Mouse (Mus musculus) bone marrow, adult 2 months (tissue): ENCODE measurements around the gene Lmf2. TPM values are rescaled to one million over a fixed set of nuclear protein-coding genes. Genes with fewer than 3 reads are reported as not detected.

ENCODE experiments used
- H3K27ac ChIP-seq: fragments of 200-500 bp; 2 replicates; pipeline ENCODE4 v1.5.1; 2012; ENCODE audit warnings: low read depth, mild to moderate bottlenecking, control low read depth, inconsistent platforms, low read length; ENCODE audit not compliant: control insufficient read depth, poor library complexity, insufficient read depth
- H3K4me1 ChIP-seq: fragments of 200-500 bp; 2 replicates; pipeline ENCODE4 v1.6.1; 2011; ENCODE audit warnings: low read length; ENCODE audit not compliant: control insufficient read depth, insufficient read depth
- H3K4me3 ChIP-seq: fragments of 200-500 bp; replicated peaks from 2 replicates; pipeline ENCODE3; 2011; ENCODE audit warnings: mild to moderate bottlenecking, low read depth, low read length, control low read depth; ENCODE audit not compliant: control insufficient read depth
- CTCF ChIP-seq: fragments of 200-500 bp; IDR thresholded peaks from 2 replicates; pipeline ENCODE4 v1.5.1; 2011; ENCODE audit warnings: low read length, control low read depth; ENCODE audit not compliant: control insufficient read depth, insufficient read depth
- POLR2A ChIP-seq: fragments of 200-500 bp; IDR thresholded peaks from 2 replicates; pipeline ENCODE4 v1.6.1; 2011; ENCODE audit warnings: low read depth, mild to moderate bottlenecking, control low read depth, low read length, borderline replicate concordance; ENCODE audit not compliant: control insufficient read depth
- WGBS: fragments of 180-500 bp; shearing (Covaris S2); methylation state at CpG from one replicate; pipeline ENCODE4 v1.1.7; 2018; 5-methylcytosine and 5-hydroxymethylcytosine counted together
- polyA plus RNA-seq: library from polyadenylated mRNA; stranded (reverse); fragments of >200 nt; gene quantifications from 2 replicates; pipeline ENCODE4 v1.2.4, GENCODE M21; 2011; ENCODE audit warnings: low replicate concordance; ENCODE audit not compliant: missing spikeins, insufficient read depth, insufficient read length

Lmf2 gene
- polyA plus RNA-seq, 1 experiment: 42.0 TPM

DNA sequence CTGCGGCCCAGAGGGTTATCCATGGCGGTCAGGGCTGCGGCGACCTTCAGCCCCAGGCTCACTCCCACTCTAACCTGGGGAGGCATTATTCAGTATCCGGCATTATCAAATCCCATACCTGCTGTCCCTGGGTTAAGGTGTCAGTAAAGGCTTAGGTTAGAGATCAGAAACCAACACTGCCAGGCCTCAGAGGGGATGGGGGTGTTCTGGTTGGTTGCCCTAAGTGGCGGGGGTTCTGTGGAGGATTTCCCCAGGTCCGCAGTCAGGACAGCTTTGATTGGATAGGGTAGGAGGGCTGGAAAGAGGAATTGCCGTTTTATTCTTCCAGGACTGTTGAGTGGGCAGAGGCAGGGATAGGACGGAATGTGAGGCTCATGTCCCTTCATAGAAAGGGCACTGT lies 18.9 kb upstream of the Lmf2 start:
- peak overlapping the region; percentile 94 for H3K4me3 ChIP-seq
- no peaks in the 10 kb centered on the region for H3K4me1 ChIP-seq
- TF ChIP-seq CTCF: no peak
- TF ChIP-seq POLR2A: no peak
- WGBS: 58% methylated on average over 9 of the region's 9 CpGs
- no peak overlapping the region for H3K27ac ChIP-seq

DNA sequence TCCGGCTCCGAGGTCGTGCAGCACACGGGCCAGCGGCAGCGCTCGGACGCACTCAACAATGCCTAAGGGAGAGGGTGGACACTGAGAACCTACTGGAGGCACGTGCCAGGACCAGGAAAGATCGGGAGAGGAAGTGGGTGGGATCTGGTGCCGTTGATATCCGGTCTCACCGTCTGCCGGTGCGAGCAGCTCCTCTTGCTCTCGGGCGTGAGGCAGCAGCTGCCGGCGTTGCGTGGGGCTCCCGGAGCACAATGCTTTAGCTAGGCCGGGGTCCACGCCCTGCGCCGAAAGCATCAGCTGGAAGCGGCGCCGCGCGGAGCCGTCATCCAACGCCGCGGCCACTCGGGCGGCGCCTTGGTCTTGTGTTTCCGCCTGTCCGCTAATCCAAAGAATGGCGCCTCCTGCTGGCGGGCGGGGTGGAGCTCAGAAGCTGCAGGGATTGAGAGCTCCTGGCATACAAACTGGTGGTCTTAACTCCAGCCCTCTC lies 18.3 kb upstream of the Lmf2 start, which contains the start of gene Sco2:
Sco2 (minus strand) TSS at position 85 of the 487 bp plus-strand sequence.
- Histone ChIP-seq H3K4me1 (no peaks in the 10 kb centered on the region), H3K27ac (peak within 1 kb of the TSS; percentile 85), H3K4me3 (peak within 1 kb of the TSS; percentile 94)
- under 1% methylated on average over 42 of the region's 42 CpGs for WGBS
- TF ChIP-seq POLR2A: peak; percentile 24; the same call in 1 of the 2 replicates
- TF ChIP-seq CTCF: peak; percentile 81

DNA sequence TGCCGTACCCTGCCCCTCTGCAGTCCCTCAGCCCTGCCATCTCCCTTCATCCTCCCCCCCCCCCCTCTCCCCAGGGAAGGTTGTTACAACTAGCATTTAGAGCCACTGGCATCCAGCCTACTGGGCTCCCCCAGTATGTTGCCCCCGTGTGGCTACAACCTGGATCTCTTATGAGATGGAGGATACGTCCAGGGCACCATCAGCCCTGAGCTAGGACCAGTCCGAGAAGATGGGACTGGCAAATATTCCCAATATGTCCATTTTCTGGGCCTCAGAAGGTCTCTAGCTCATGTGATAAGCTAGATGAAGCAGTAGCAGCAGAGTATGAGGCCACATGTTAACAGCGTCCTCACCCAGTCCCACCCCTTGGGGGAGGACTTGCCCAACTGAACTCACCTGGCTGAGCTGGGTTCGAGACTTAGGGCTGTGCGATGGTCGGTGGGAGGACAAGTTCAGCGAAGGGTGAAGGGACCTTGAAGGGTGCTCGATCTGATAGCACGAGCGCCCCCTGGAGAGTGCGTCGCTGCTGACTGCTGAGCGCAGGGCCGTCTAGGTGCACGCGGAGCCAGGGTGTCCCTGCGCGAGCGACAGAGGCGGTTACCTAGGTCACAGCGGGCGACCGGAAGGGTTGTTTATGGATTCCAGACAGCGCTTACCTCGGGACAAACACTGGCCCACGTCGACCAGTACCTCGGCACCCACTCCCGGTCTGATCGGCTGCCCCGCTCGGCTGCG lies 17.7 kb upstream of the Lmf2 start:
- WGBS: 1% methylated on average over 35 of the region's 35 CpGs
- H3K4me1 ChIP-seq: no peaks in the 10 kb centered on the region
- peak overlapping the region; percentile 85 for H3K27ac ChIP-seq
- TF ChIP-seq POLR2A (no peak), CTCF (peak; percentile 80)
- H3K4me3 ChIP-seq: peak overlapping the region; percentile 94

DNA sequence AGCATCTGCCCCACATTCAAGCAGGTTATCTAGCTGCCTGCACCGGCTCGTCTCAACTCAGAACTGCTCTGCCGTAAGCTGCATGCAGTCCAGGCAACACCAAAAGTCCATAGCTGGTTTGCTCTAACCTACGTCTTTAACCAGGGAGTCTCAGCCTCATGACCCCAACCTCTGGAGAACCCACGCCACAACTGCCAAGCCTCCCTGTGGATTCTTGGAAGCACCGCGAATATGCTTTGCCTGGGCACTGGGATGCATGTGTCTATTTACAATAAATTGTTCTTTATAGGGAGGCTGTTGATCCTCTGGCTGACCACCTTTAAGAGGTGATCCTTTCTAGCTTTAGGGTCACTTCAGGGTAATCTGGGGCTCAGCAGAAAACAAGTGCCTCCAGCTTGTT lies 17.1 kb upstream of the Lmf2 start:
- no peak overlapping the region for H3K27ac ChIP-seq
- 90% methylated on average over 7 of the region's 7 CpGs for WGBS
- no peaks in the 10 kb centered on the region for H3K4me1 ChIP-seq
- TF ChIP-seq POLR2A (no peak), CTCF (no peak)
- H3K4me3 ChIP-seq: no peak overlapping the region

DNA sequence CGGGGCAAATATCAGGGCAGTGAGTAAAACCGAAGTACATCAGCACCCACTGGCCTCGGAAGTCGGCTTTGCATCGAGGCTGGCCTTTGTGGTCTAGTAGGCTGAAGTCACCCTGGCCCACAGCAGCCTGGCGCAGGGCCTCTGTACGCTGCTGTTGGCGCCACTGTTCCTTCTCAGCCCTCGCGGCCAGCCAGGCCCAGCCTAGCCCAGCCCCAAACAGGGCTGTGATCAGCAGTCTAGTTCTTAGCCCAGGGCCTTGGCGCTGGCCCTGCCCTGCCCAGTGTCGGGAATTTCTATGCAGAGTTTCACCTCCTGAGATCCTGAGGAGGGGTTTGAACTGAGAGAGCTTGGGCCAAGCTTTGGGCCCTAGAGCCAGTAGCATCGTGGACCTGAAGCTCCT lies 16.6 kb upstream of the Lmf2 start:
- 79% methylated on average over 13 of the region's 13 CpGs for WGBS
- H3K27ac ChIP-seq: no peak overlapping the region
- TF ChIP-seq POLR2A: no peak
- TF ChIP-seq CTCF: no peak
- no peaks in the 10 kb centered on the region for H3K4me1 ChIP-seq
- no peak overlapping the region for H3K4me3 ChIP-seq

DNA sequence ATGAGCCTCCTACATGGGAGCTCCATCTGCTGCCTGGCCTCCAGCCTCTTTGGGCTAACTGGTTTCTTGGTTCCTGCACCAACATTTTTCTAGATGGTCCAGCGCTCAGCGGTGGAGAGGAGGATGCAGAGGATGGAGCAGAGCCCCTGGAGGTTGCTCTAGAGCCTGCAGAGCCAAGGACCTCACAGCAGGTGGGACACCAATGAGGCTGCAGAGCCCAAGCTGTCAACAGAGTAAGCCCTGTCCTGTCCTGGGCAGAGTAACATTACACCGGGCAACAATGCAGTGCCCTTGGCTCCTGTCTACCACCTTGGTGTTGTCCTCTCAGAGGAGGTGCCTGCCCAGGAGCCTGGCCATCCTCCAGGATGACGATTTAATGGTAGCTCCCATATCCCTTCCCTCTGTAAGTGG lies 9.7 kb upstream of the Lmf2 start:
- TF ChIP-seq CTCF (no peak), POLR2A (no peak)
- H3K4me1 ChIP-seq: no peaks in the 10 kb centered on the region
- no peak overlapping the region for H3K27ac ChIP-seq
- H3K4me3 ChIP-seq: no peak overlapping the region
- WGBS: 95% methylated on average over 4 of the region's 4 CpGs

DNA sequence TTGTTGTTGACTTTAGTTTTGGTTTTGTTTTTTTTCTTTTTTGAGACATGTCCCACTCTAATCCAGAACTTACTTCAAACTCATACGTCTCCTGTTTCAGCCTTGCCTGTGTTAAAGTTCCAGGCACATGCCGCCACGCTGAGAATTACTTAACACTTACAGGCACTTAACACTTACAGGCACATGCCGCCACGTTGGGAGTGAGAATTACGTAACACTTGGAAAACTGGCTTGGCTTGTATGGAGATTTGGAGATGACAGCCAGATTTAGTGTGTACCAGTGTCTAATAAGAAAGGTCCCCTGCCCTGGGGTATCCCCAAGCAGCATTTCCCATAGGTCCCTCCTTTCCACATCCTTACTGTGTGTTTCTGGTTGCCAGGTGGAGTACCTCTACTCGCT lies 7.6 kb upstream of the Lmf2 start:
- WGBS: 95% methylated on average over 7 of the region's 7 CpGs
- Histone ChIP-seq H3K27ac (no peak overlapping the region), H3K4me3 (no peak overlapping the region), H3K4me1 (no peaks in the 10 kb centered on the region)
- no peak for TF ChIP-seq POLR2A
- no peak for TF ChIP-seq CTCF

DNA sequence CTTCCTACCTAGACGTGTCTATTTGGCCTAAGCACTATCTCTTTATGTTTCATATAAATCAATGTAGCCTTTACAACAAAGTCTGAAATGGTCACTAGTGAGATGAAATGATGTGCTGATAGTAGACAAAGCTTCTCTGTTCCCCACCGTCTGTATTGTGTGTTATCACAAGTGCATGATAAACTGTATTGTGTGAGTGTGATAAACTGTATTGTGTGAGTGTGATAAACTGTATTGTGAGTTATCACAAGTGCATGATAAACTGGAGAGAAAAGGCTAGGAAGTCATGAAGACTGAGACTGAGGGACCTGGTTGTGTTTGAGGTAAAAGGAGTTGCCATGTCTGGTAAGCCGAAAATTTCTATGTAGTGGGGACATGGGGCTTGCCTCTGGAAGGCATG lies 3.3 kb upstream of the Lmf2 start:
- WGBS: 62% methylated on average over 3 of the region's 3 CpGs
- Histone ChIP-seq H3K4me3 (no peak overlapping the region), H3K27ac (no peak overlapping the region), H3K4me1 (no peaks in the 10 kb centered on the region)
- no peak for TF ChIP-seq POLR2A
- TF ChIP-seq CTCF: no peak

DNA sequence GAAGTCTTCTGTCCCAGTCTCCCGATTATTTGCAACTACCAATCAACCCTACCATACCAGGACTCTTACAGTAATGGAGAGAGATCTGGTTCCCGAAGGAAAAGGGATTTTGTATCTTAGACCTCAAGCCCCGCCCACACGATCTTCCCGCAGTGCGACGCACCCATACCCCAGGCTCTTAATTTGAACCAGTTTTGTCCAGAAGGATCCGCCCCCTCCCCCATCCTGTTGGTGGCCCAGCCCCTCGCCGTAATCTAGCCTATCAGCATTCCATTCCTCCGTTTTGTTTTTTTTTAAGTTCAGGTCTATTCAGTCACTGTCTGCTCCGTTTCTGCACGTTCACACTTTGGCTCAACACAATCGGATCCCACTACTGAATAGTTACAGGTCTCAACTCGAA lies 913 bp upstream of the Lmf2 start:
- no peak for TF ChIP-seq CTCF
- no peak for TF ChIP-seq POLR2A
- Histone ChIP-seq H3K27ac (0 out of 2 replicates have a peak overlapping the region, but pooled peaks have one; percentile 53), H3K4me1 (no peaks in the 10 kb centered on the region), H3K4me3 (peak overlapping the region; percentile 88)
- under 1% methylated on average over 15 of the region's 15 CpGs for WGBS

DNA sequence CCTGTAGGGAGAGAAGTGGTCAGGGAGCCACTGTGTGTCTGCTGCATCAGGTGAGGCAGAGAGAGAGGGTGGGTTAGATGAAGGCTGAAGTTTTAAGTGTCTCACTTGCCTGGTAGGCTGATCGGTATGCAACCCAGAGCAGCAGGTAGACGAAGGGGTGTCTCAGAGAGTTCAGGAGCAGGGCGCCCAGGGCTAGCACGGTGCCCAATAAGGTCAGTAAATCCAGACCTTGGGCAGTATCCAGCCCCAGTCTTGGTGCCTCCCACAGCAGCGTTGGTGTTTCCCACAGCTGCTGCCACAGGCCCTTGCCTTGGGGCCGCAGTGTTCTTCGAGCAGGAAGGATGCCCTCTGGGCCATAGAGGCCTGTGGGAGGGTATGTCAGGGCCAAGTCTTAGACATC lies 1.0 kb downstream of the Lmf2 start:
- Histone ChIP-seq H3K27ac (no peak overlapping the region), H3K4me3 (peak overlapping the region; percentile 85), H3K4me1 (no peaks in the 10 kb centered on the region)
- WGBS: 72% methylated on average over 7 of the region's 7 CpGs
- TF ChIP-seq POLR2A (no peak), CTCF (no peak)
